Comparison of ENCODE assay signal across 25 mouse cellular contexts in the genomic region with DNA sequence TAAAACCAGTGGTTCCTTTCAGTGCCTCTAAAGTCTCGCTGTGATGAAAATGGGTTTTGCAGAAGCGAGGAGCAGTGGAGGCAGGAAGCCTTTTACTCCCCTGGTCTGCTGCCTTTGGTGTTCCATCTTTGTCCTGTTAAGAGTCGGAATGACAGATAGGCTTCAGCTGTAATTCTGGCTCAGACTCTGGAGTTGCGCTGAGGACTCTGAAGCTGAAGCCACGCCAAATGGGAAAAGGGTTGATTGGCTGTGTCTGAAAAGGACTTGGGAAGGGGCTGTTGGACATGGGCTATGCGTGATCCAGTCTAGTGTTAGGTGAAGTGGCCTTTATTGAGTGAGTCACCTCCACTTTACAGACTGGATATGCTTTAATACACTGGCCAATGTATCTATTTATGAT. TPM values are rescaled to one million over a fixed set of nuclear protein-coding genes. Genes with fewer than 3 reads are reported as not detected.
DNase-seq lines count a peak whose midpoint lies in the region; ATAC-seq and TF ChIP-seq lines count a peak whose summit lies in the region.
"Had no signal": no experiment of that assay in that cellular context is flagged by ENCODE, and none has a peak within 500 bp of the region (broad histone marks: within the 10 kb centered on the region; RNA-seq: fewer than 3 reads in every experiment).

No protein-coding gene starts in this region.

- peak overlapping the region; percentile 55; the same call in 1 of the 2 replicates for H3K27ac ChIP-seq in hindbrain, embryonic 13.5 days
- H3K27ac ChIP-seq in hindbrain, embryonic 14.5 days: no peak overlapping the region
- no peak overlapping the region for H3K27ac ChIP-seq in lung, embryonic 14.5 days (ENCODE audit: low read depth)
- H3K27ac ChIP-seq in intestine, postnatal 0 days (ENCODE audit: low read depth, low read length): no peak overlapping the region
- H3K27ac ChIP-seq: embryonic facial prominence, embryonic 12.5 days; heart, embryonic 10.5 days; hindbrain, embryonic 12.5 days; liver, embryonic 12.5 days; midbrain, embryonic 10.5 days; midbrain, embryonic 15.5 days; neural tube, embryonic 15.5 days had no signal

- no peaks in the 10 kb centered on the region for H3K9me3 ChIP-seq in hindbrain, embryonic 13.5 days
- no peaks in the 10 kb centered on the region for H3K9me3 ChIP-seq in hindbrain, embryonic 14.5 days (ENCODE audit: control insufficient read depth, low read length)
- no peaks in the 10 kb centered on the region for H3K9me3 ChIP-seq in lung, embryonic 14.5 days (ENCODE audit: low read depth, low read length)
- no peaks in the 10 kb centered on the region for H3K9me3 ChIP-seq in intestine, postnatal 0 days (ENCODE audit: control insufficient read depth)
- H3K9me3 ChIP-seq: embryonic facial prominence, embryonic 12.5 days; heart, embryonic 10.5 days; hindbrain, embryonic 12.5 days; liver, embryonic 12.5 days; midbrain, embryonic 10.5 days; midbrain, embryonic 15.5 days; neural tube, embryonic 15.5 days had no signal

- H3K4me2 ChIP-seq in hindbrain, embryonic 13.5 days: no peak overlapping the region
- no peak overlapping the region for H3K4me2 ChIP-seq in hindbrain, embryonic 14.5 days (replicated peaks)
- no peak overlapping the region for H3K4me2 ChIP-seq in lung, embryonic 14.5 days
- H3K4me2 ChIP-seq in intestine, postnatal 0 days (replicated peaks; ENCODE audit: low read depth): no peak overlapping the region
- H3K4me2 ChIP-seq: embryonic facial prominence, embryonic 12.5 days; hindbrain, embryonic 12.5 days; liver, embryonic 12.5 days; midbrain, embryonic 15.5 days; neural tube, embryonic 15.5 days had no signal

- peaks cover 41% of the 10 kb centered on the region for H3K4me1 ChIP-seq in hindbrain, embryonic 13.5 days (replicated peaks)
- H3K4me1 ChIP-seq in hindbrain, embryonic 14.5 days (replicated peaks; ENCODE audit: control insufficient read depth, insufficient read depth, low read length): peaks cover 16% of the 10 kb centered on the region
- no peaks in the 10 kb centered on the region; the same call in 1 of the 2 replicates for H3K4me1 ChIP-seq in lung, embryonic 14.5 days (ENCODE audit: insufficient read depth)
- no peaks in the 10 kb centered on the region for H3K4me1 ChIP-seq in intestine, postnatal 0 days (replicated peaks; ENCODE audit: control insufficient read depth, insufficient read depth, low read length)

- 69% methylated on average over 6 of the region's 6 CpGs for WGBS in hindbrain, embryonic 13.5 days
- 62% methylated on average over 6 of the region's 6 CpGs for whole genome bisulfite sequencing in hindbrain, embryonic 14.5 days
- 48% methylated on average over 6 of the region's 6 CpGs for WGBS in lung, embryonic 14.5 days
- WGBS in intestine, postnatal 0 days: 75% methylated on average over 6 of the region's 6 CpGs

- no peaks in the 10 kb centered on the region for H3K27me3 ChIP-seq in hindbrain, embryonic 13.5 days
- no peaks in the 10 kb centered on the region for H3K27me3 ChIP-seq in hindbrain, embryonic 14.5 days (ENCODE audit: control insufficient read depth, insufficient read depth, low read length)
- no peaks in the 10 kb centered on the region for H3K27me3 ChIP-seq in lung, embryonic 14.5 days (ENCODE audit: insufficient read depth, low read length)
- no peaks in the 10 kb centered on the region for H3K27me3 ChIP-seq in intestine, postnatal 0 days (replicated peaks; ENCODE audit: control insufficient read depth, insufficient read depth, low read length)
- H3K27me3 ChIP-seq: embryonic facial prominence, embryonic 12.5 days; hindbrain, embryonic 12.5 days; midbrain, embryonic 15.5 days; neural tube, embryonic 15.5 days had no signal

- no peaks in the 10 kb centered on the region for H3K36me3 ChIP-seq in hindbrain, embryonic 13.5 days
- no peaks in the 10 kb centered on the region for H3K36me3 ChIP-seq in hindbrain, embryonic 14.5 days (replicated peaks; ENCODE audit: control insufficient read depth, insufficient read depth)
- H3K36me3 ChIP-seq in lung, embryonic 14.5 days (ENCODE audit: insufficient read depth): no peaks in the 10 kb centered on the region
- no peaks in the 10 kb centered on the region for H3K36me3 ChIP-seq in intestine, postnatal 0 days (ENCODE audit: control insufficient read depth, insufficient read depth)
- H3K36me3 ChIP-seq: embryonic facial prominence, embryonic 12.5 days; heart, embryonic 10.5 days; hindbrain, embryonic 12.5 days; liver, embryonic 12.5 days; midbrain, embryonic 10.5 days; midbrain, embryonic 15.5 days; neural tube, embryonic 15.5 days had no signal

- intact Hi-C loops in heart, postnatal 25 days (cut with DNase I): no loop called here

- TF ChIP-seq CTCF in lung, embryonic 14.5 days (IDR thresholded peaks at IDR 0.05; ENCODE audit: low read depth): no peak
- TF ChIP-seq CTCF in brain, embryonic 14.5 days (IDR thresholded peaks at IDR 0.05; ENCODE audit: borderline replicate concordance, extremely low read depth, insufficient read depth, insufficient read length): no peak
- TF ChIP-seq CTCF in intestine, postnatal 0 days (IDR thresholded peaks at IDR 0.05; ENCODE audit: low read depth): no peak

- no peak overlapping the region for H3K9ac ChIP-seq in hindbrain, embryonic 13.5 days
- no peak overlapping the region for H3K9ac ChIP-seq in hindbrain, embryonic 14.5 days
- no peak overlapping the region for H3K9ac ChIP-seq in lung, embryonic 14.5 days
- no peak overlapping the region for H3K9ac ChIP-seq in intestine, postnatal 0 days (ENCODE audit: low read depth, low read length)
- H3K9ac ChIP-seq: embryonic facial prominence, embryonic 12.5 days; hindbrain, embryonic 12.5 days; liver, embryonic 12.5 days; liver, postnatal 0 days; midbrain, embryonic 15.5 days; neural tube, embryonic 15.5 days had no signal

- no peak for TF ChIP-seq POLR2A in brain, embryonic 14.5 days (IDR thresholded peaks at IDR 0.05; ENCODE audit: borderline replicate concordance, extremely low read depth, insufficient read depth, insufficient read length, poor library complexity, severe bottlenecking)

- H3K4me3 ChIP-seq in hindbrain, embryonic 13.5 days: no peak overlapping the region
- no peak overlapping the region for H3K4me3 ChIP-seq in hindbrain, embryonic 14.5 days (replicated peaks; ENCODE audit: low read length)
- no peak overlapping the region for H3K4me3 ChIP-seq in lung, embryonic 14.5 days (ENCODE audit: low read depth, low read length)
- no peak overlapping the region for H3K4me3 ChIP-seq in intestine, postnatal 0 days (ENCODE audit: low read depth, low read length)
- H3K4me3 ChIP-seq: embryonic facial prominence, embryonic 12.5 days; heart, embryonic 10.5 days; hindbrain, embryonic 12.5 days; liver, embryonic 12.5 days; midbrain, embryonic 10.5 days; midbrain, embryonic 15.5 days; neural tube, embryonic 15.5 days had no signal

- DNase-seq in heart, adult 11 months: peak; percentile 92
- DNase-seq in heart, postnatal 25 days (ENCODE audit: low spot score): no peak
- no peak for DNase-seq in hindbrain, embryonic 14.5 days (ENCODE audit: low spot score)
- peak; percentile 72 for DNase-seq in lung, embryonic 14.5 days
- no peak for DNase-seq in lung, postnatal 25 days (ENCODE audit: low spot score)
- peak; percentile 33 for DNase-seq in brain, embryonic 14.5 days (ENCODE audit: low read depth)
- DNase-seq: adrenal gland, postnatal 25 days; cerebellum, adult 18-20 months; cerebellum, postnatal 25 days; kidney, adult 11 months; liver, postnatal 0 days; retina, postnatal 1 day; right cerebral cortex, postnatal 14 days; thymus, postnatal 4 days had no signal

- no peak for ATAC-seq in hindbrain, embryonic 13.5 days (ENCODE audit: low FRiP score)
- no peak for ATAC-seq in hindbrain, embryonic 14.5 days (ENCODE audit: low FRiP score)
- ATAC-seq in lung, embryonic 14.5 days (ENCODE audit: insufficient read depth): 0 out of 2 replicates have a peak, but pooled peaks have one; percentile 14
- no peak for ATAC-seq in intestine, postnatal 0 days
- ATAC-seq: forebrain, embryonic 14.5 days; liver, embryonic 12.5 days; liver, postnatal 0 days; midbrain, embryonic 15.5 days had no signal

RNA-seq across cellular contexts. Expression of gene Galnt16, which starts 12.6 kb away (rescaled TPM):
- 1 to 10 TPM; 3.9 to 4.3 TPM for total RNA-seq in heart, postnatal 25 days (2021)
- polyA plus RNA-seq in hindbrain, embryonic 13.5 days (2015; fragmentation: Nextera tagmentation; extraction: Ambion mirVana): 29.1 and 30.7 TPM in 2 replicates
- polyA plus RNA-seq in hindbrain, embryonic 14.5 days (2014; fragmentation: Nextera tagmentation; extraction: Ambion mirVana): 20.2 and 21.2 TPM in 2 replicates
- polyA plus RNA-seq in lung, embryonic 14.5 days (2014; fragmentation: Nextera tagmentation; extraction: Ambion mirVana): 4.8 and 6.7 TPM in 2 replicates
- 13.2 and 28.1 TPM in 2 replicates for polyA plus RNA-seq in brain, embryonic 14.5 days (2012; rRNA removed)
- 3.7 and 4.2 TPM in 2 replicates for polyA plus RNA-seq in intestine, postnatal 0 days (2015; fragmentation: Nextera tagmentation; extraction: Ambion mirVana)
- total RNA-seq: megakaryocyte progenitor cell, adult 5-6 weeks had no signal

Comparison
In these comparisons a context has a peak if more than half of its experiments do, and no peak if none do; other contexts are left out.
1. DNase-seq: peak in heart, adult 11 months (single experiment), lung, embryonic 14.5 days (single experiment) and brain, embryonic 14.5 days (single experiment); none in heart, postnatal 25 days (single experiment), hindbrain, embryonic 14.5 days (single experiment) and lung, postnatal 25 days (single experiment).